Mouse (Mus musculus) thymus, adult 2 months (tissue): ENCODE measurements around the gene Pate4.

ENCODE experiments used
- CTCF ChIP-seq: fragments of 200-500 bp; IDR thresholded peaks from 2 replicates; pipeline ENCODE4 v1.5.1; 2012; ENCODE audit warnings: mild to moderate bottlenecking, control low read depth, low read length, moderate library complexity, borderline replicate concordance; ENCODE audit not compliant: control insufficient read depth, poor library complexity, insufficient read depth; ENCODE audit errors: extremely low read depth
- POLR2A ChIP-seq: fragments of 200-500 bp; IDR thresholded peaks from 2 replicates; pipeline ENCODE4 v1.6.1; 2012; ENCODE audit warnings: mild to moderate bottlenecking, low read length, control low read depth, moderate library complexity; ENCODE audit not compliant: control insufficient read depth, poor library complexity, insufficient read depth; ENCODE audit errors: extremely low read depth

- TF ChIP-seq CTCF: no peak
- TF ChIP-seq POLR2A: no peak
Observed at GRCm38 (mm10) chr9:35564536-35565240, 47.1 kb downstream of the Pate4 start.
